Mouse (Mus musculus) kidney, postnatal 0 days (tissue): ENCODE data around the gene Nubp2. TPM values are rescaled to one million over a fixed set of nuclear protein-coding genes. Genes with fewer than 3 reads are reported as not detected.

Experiments used
- ATAC-seq: fragments of 200-750 bp; cut with Nextera tagmentation; replicated peaks from 2 replicates; pipeline ENCODE4 v1.8.0; 2017; ENCODE audit warnings: low read depth, moderate number of reproducible peaks, moderate TSS enrichment, moderate library complexity; ENCODE audit not compliant: low FRiP score
- DNase-seq: peaks from one replicate; pipeline ENCODE4 v3.0.0-alpha.2; 2016; ENCODE audit warnings: low spot score
- H3K27ac ChIP-seq: fragments of 300-500 bp; sonication (generic); 2 replicates; pipeline ENCODE4 v1.5.1; 2014; ENCODE audit warnings: mild to moderate bottlenecking
- H3K27me3 ChIP-seq: fragments of 300-500 bp; sonication (generic); 2 replicates; pipeline ENCODE4 v1.6.1; 2014; ENCODE audit warnings: low read length, mixed read lengths; ENCODE audit not compliant: insufficient read depth
- H3K36me3 ChIP-seq: fragments of 300-500 bp; sonication (generic); 2 replicates; pipeline ENCODE4 v1.6.1; 2014; ENCODE audit warnings: low read length, mixed read lengths; ENCODE audit not compliant: insufficient read depth
- H3K4me1 ChIP-seq: fragments of 300-500 bp; sonication (generic); replicated peaks from 2 replicates; pipeline ENCODE4 v1.6.1; 2014; ENCODE audit warnings: antibody characterized with exemption, low read length, mixed read lengths; ENCODE audit not compliant: insufficient read depth
- H3K4me2 ChIP-seq: fragments of 300-500 bp; sonication (generic); 2 replicates; pipeline ENCODE4 v1.6.1; 2014; ENCODE audit warnings: mild to moderate bottlenecking, low read length, moderate library complexity, mixed read lengths
- H3K4me3 ChIP-seq: fragments of 300-500 bp; sonication (generic); replicated peaks from 2 replicates; pipeline ENCODE4 v1.5.1; 2014; ENCODE audit warnings: low read depth, low read length
- H3K9ac ChIP-seq: fragments of 300-500 bp; sonication (generic); 2 replicates; pipeline ENCODE4 v1.6.1; 2014; ENCODE audit warnings: low read depth, low read length
- H3K9me3 ChIP-seq: fragments of 300-500 bp; sonication (generic); replicated peaks from 2 replicates; pipeline ENCODE4 v1.6.1; 2016; ENCODE audit warnings: low read length, inconsistent platforms, mixed read lengths
- CTCF ChIP-seq: IDR thresholded peaks from 2 replicates; pipeline ENCODE4 v1.5.1; 2016; ENCODE audit warnings: antibody characterized with exemption, low read depth, mild to moderate bottlenecking, moderate library complexity
- WGBS: fragments of 180-500 bp; shearing (Covaris S2); extraction: QIAGEN DNeasy Blood & Tissue Kit; methylation state at CpG from one replicate; pipeline ENCODE4 v1.1.7; 2014; 5-methylcytosine and 5-hydroxymethylcytosine counted together
- polyA plus RNA-seq: library from polyadenylated mRNA; unstranded; fragments of >200 nt; fragmentation: Nextera tagmentation; extraction: Ambion mirVana; gene quantifications from 2 replicates; pipeline ENCODE4 v1.2.1, GENCODE M21; 2015

Nubp2 gene
- polyA plus RNA-seq, 1 experiment from 2014 or later: 55.9 TPM

DNA sequence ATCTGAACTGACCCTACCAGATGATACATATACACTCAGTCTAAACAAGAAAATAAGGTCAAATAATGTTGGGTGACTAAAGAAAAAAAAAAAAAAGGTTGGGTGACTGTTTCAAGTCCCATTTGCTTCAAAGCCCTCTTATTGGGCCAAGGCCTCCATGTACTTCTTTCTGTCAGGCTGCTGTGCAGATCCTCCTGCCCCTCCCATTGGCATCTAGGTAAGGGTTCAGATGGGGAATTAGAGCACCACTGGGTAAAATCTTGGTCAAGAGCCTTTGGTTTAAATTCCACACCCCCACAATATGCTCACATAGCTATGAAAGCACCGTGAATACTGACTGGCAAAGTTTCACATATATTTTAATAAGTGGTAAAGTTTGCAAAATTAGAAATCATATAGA, 37.1 kb upstream of the Nubp2 start:
- Histone ChIP-seq H3K4me3 (no peak overlapping the region), H3K27me3 (no peaks in the 10 kb centered on the region), H3K4me1 (no peaks in the 10 kb centered on the region), H3K36me3 (peaks cover 75% of the 10 kb centered on the region), H3K27ac (no peak overlapping the region), H3K9me3 (no peaks in the 10 kb centered on the region), H3K9ac (no peak overlapping the region), H3K4me2 (no peak overlapping the region)
- WGBS: 91% methylated on average over 1 of the region's 1 CpGs
- no peak for TF ChIP-seq CTCF
- ATAC-seq (no peak), DNase-seq (no peak)

DNA sequence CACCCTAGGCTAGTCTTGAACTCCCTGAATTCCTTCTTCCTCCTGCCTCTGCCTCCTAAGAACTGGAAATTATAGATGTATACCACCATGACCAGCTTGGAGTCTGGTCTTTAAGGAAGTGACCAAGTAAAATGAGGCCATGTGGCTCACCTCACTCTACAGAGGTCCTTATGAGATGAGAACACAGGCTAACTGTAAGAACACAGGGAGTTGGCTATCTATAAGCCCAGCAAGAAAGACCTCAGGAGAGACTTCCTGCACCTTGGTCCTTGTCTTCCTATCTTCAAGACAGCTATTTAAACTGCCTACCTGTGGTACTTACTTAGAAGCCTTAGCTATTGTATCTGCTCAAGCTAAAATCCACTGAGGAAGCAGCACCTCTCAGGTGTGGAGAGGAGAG, 27.8 kb upstream of the Nubp2 start:
- no peak overlapping the region for H3K9ac ChIP-seq
- H3K27ac ChIP-seq: no peak overlapping the region
- H3K27me3 ChIP-seq: no peaks in the 10 kb centered on the region
- no peak overlapping the region for H3K4me2 ChIP-seq
- TF ChIP-seq CTCF: no peak
- no peaks in the 10 kb centered on the region for H3K9me3 ChIP-seq
- H3K4me3 ChIP-seq: no peak overlapping the region
- ATAC-seq (no peak), DNase-seq (no peak)
- H3K36me3 ChIP-seq: peaks cover 84% of the 10 kb centered on the region
- no peaks in the 10 kb centered on the region for H3K4me1 ChIP-seq

DNA sequence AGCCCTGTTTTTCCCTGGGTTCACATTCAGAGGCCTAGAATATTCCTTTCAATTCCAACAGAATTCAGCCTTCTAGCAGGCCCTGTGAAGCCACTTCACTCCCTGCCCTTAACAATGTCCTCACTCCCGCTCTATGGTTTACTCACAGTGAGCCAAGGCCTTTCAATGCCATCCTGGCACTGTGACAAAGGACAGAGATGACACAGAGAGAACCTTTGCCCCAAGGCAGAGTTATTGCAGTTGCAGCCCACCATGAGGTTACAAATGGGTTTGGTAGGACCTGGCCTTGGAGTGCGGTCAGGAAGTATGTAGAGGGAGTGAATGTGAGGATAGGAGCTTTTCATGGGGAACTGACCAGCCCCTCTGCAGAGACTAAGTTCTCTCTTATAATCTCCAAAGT, 21.4 kb upstream of the Nubp2 start:
- 96% methylated on average over 2 of the region's 2 CpGs for WGBS
- Histone ChIP-seq H3K27ac (no peak overlapping the region), H3K27me3 (no peaks in the 10 kb centered on the region), H3K9me3 (no peaks in the 10 kb centered on the region), H3K9ac (no peak overlapping the region), H3K36me3 (peaks cover 93% of the 10 kb centered on the region), H3K4me3 (no peak overlapping the region), H3K4me1 (no peaks in the 10 kb centered on the region), H3K4me2 (no peak overlapping the region)
- DNase-seq (no peak), ATAC-seq (no peak)
- no peak for TF ChIP-seq CTCF

DNA sequence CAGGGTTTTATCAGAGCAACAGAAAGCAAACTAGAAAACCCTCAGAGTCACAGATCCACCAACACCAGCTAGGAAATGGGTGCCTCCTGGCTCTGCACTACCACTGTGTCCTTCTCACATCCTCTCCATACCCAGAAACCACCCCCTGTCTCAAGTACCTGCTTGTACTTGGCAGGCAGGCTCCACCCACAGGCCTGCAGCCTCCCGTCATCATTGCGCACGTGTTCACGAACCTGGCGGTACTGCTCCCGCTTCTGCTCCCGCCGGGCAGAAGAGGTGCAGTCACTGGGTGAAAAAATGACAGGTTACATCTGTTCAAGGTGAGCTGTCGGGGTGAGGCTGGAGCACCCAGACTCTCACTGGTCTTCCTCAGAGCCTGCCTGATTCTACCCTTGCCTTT, 17.6 kb upstream of the Nubp2 start:
- H3K4me2 ChIP-seq: no peak overlapping the region
- no peaks in the 10 kb centered on the region for H3K4me1 ChIP-seq
- H3K36me3 ChIP-seq: peaks cover 97% of the 10 kb centered on the region
- WGBS: 88% methylated on average over 9 of the region's 9 CpGs
- no peak overlapping the region for H3K4me3 ChIP-seq
- no peaks in the 10 kb centered on the region for H3K9me3 ChIP-seq
- H3K27me3 ChIP-seq: no peaks in the 10 kb centered on the region
- H3K9ac ChIP-seq: no peak overlapping the region
- no peak for ATAC-seq
- no peak for TF ChIP-seq CTCF
- DNase-seq: no peak
- no peak overlapping the region for H3K27ac ChIP-seq

DNA sequence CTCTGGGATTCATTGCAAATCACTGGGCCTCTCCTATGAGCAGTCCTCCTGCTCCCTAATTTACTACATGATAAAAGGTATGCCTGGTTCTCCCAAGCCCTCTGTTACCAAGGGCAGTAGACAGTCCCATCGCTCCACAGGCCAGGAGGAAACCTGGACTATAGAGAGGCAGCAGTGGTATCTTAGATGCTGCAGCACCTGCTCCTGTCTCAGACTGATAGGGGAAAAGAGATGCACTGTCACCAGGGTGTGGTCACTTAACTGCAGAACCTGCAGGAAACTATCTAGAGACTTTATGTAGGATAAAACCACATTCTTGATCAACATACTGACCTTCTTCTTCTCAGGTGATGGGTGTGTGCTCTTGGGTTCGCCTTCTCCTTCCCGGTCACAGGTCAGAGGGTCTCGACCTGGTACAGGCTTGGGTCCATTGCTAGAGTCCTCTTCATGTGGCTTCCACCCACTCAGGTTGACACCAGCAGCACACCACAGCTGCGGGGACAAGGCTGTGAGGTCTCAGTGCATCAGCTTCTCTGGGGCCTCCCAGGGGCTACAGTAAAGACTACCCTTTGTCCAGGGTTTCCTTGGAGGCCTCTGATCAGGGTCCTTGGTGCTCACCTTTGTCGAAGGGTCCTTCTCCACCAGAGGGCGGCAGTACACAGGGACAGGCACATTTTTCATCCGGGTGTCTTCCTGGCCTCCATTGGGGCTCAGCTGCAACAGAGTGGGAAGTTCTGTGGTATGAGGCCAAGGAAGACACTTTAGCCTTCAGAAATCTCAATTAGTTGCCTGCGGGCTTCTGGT, 16.7 kb upstream of the Nubp2 start:
- Histone ChIP-seq H3K9ac (no peak overlapping the region), H3K27me3 (no peaks in the 10 kb centered on the region), H3K9me3 (no peaks in the 10 kb centered on the region), H3K4me1 (no peaks in the 10 kb centered on the region; the same call in 1 of the 2 replicates), H3K4me3 (no peak overlapping the region), H3K36me3 (peaks cover 91% of the 10 kb centered on the region), H3K27ac (no peak overlapping the region), H3K4me2 (no peak overlapping the region)
- TF ChIP-seq CTCF: peak; percentile 64
- DNase-seq: peak; percentile 21
- no peak for ATAC-seq
- 65% methylated on average over 9 of the region's 9 CpGs for WGBS

DNA sequence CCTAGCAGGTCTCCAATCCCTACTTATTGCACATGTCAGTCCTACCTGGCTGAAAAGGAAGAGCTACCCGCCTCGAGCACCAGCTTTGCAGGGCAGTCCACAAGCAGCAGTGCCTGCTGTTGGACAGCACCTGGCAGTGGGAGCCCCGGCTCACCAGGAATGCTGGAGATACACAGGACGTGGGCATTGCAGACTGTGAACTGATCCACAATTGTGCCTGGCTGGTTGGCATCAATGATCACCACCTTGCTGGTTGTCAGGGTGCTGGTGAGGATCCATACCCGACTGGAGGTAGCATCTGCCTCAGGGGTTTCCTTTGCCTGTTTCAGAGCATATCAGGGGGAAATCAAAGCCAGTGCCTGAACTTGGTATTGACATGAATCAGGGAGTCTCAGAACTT, 16.0 kb upstream of the Nubp2 start:
- DNase-seq: no peak
- H3K27ac ChIP-seq: no peak overlapping the region
- no peak for ATAC-seq
- H3K27me3 ChIP-seq: no peaks in the 10 kb centered on the region
- H3K4me2 ChIP-seq: no peak overlapping the region
- WGBS: 92% methylated on average over 5 of the region's 5 CpGs
- H3K36me3 ChIP-seq: peaks cover 86% of the 10 kb centered on the region
- no peak overlapping the region for H3K9ac ChIP-seq
- H3K4me1 ChIP-seq: no peaks in the 10 kb centered on the region; the same call in 1 of the 2 replicates
- no peak overlapping the region for H3K4me3 ChIP-seq
- no peaks in the 10 kb centered on the region for H3K9me3 ChIP-seq
- TF ChIP-seq CTCF: no peak

DNA sequence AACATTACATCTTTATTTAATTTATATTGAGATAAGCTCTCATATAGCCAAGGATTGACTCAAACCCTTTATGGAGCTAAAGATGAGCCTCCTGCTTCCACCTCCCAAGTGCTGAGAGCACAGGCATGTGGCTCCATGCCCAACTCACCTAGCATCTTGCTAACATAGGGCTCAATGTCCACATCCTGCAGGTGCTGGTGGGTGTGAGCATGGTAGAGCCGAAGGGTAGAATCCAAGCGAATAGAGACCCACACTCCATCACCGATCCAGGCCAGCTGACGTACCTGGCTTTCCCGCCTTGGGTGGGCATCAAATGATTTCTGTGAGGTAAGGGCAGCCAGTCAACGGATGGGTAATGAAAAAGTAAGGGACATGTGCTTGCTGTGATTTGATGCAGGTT, 13.9 kb upstream of the Nubp2 start:
- Histone ChIP-seq H3K27me3 (no peaks in the 10 kb centered on the region), H3K4me2 (no peak overlapping the region), H3K36me3 (peaks cover 66% of the 10 kb centered on the region), H3K4me3 (no peak overlapping the region), H3K4me1 (no peaks in the 10 kb centered on the region; the same call in 1 of the 2 replicates), H3K27ac (no peak overlapping the region), H3K9me3 (no peaks in the 10 kb centered on the region), H3K9ac (no peak overlapping the region)
- DNase-seq (no peak), ATAC-seq (no peak)
- no peak for TF ChIP-seq CTCF
- 94% methylated on average over 6 of the region's 6 CpGs for WGBS
